Comparison of ENCODE assay signal across 14 mouse cellular contexts in the genomic region with DNA sequence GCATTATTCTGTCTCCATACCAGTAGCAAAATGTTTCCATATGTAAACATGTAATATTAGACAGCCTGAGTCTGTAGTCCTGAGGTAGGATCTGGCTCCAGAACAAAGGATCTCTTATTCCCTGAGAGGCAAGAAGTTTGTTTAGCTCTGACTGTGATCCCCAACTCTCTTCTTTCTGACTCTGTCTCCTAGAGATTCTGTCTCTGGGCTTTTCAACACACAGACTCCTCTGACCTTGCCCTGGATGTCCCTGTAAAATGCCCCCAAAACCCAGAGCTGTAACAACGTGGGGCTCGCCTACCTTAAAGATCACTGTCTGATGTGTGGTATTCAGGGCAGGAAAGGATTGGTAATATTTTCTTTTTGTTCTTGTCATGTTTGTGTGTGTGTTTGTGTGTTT. TPM values are rescaled to one million over a fixed set of nuclear protein-coding genes. Genes with fewer than 3 reads are reported as not detected.
DNase-seq lines count a peak whose midpoint lies in the region; ATAC-seq and TF ChIP-seq lines count a peak whose summit lies in the region.
"Had no signal": no experiment of that assay in that cellular context is flagged by ENCODE, and none has a peak within 500 bp of the region (broad histone marks: within the 10 kb centered on the region; RNA-seq: fewer than 3 reads in every experiment).

No protein-coding gene starts in this region.

- H3K9me3 ChIP-seq in lung, embryonic 16.5 days (ENCODE audit: control insufficient read depth, low read length) = no peaks in the 10 kb centered on the region
- no peaks in the 10 kb centered on the region for H3K9me3 ChIP-seq in embryonic facial prominence, embryonic 12.5 days
- H3K9me3 ChIP-seq in hindbrain, embryonic 16.5 days (ENCODE audit: control insufficient read depth, low read length) = no peaks in the 10 kb centered on the region
- no peaks in the 10 kb centered on the region for H3K9me3 ChIP-seq in stomach, embryonic 15.5 days
- H3K9me3 ChIP-seq in liver, postnatal 0 days (ENCODE audit: low read length) = no peaks in the 10 kb centered on the region
- H3K9me3 ChIP-seq: liver, embryonic 15.5 days had no signal

- no peak overlapping the region for H3K4me3 ChIP-seq in lung, embryonic 16.5 days (ENCODE audit: low read length)
- no peak overlapping the region for H3K4me3 ChIP-seq in embryonic facial prominence, embryonic 12.5 days
- no peak overlapping the region for H3K4me3 ChIP-seq in hindbrain, embryonic 16.5 days (ENCODE audit: low read length)
- no peak overlapping the region for H3K4me3 ChIP-seq in stomach, embryonic 15.5 days (replicated peaks)
- H3K4me3 ChIP-seq in liver, postnatal 0 days (ENCODE audit: low read depth, low read length) = no peak overlapping the region
- H3K4me3 ChIP-seq: left cerebral cortex, adult 2 months; liver, embryonic 15.5 days had no signal

- peaks cover 12% of the 10 kb centered on the region; the same call in 1 of the 2 replicates for H3K4me1 ChIP-seq in lung, embryonic 16.5 days (replicated peaks; ENCODE audit: control insufficient read depth, insufficient read depth, low read length)
- peaks cover 4% of the 10 kb centered on the region; the same call in 1 of the 2 replicates for H3K4me1 ChIP-seq in embryonic facial prominence, embryonic 12.5 days
- 0 out of 2 replicates have a peak, but pooled peaks cover 2% of the 10 kb centered on the region for H3K4me1 ChIP-seq in hindbrain, embryonic 16.5 days (ENCODE audit: control insufficient read depth, insufficient read depth, low read depth, low read length)
- H3K4me1 ChIP-seq in stomach, embryonic 15.5 days = 0 out of 2 replicates have a peak, but pooled peaks cover 4% of the 10 kb centered on the region
- H3K4me1 ChIP-seq in liver, postnatal 0 days (ENCODE audit: insufficient read depth) = peaks cover 13% of the 10 kb centered on the region

- ATAC-seq in lung, embryonic 16.5 days (ENCODE audit: low read depth) = 0 out of 2 replicates have a peak, but pooled peaks have one; percentile 24
- ATAC-seq in embryonic facial prominence, embryonic 12.5 days (ENCODE audit: insufficient number of reproducible peaks, insufficient read depth, low FRiP score, low TSS enrichment) = no peak
- no peak for ATAC-seq in hindbrain, embryonic 16.5 days
- ATAC-seq in stomach, embryonic 15.5 days (ENCODE audit: insufficient read depth, low FRiP score, low read depth) = no peak
- no peak for ATAC-seq in liver, postnatal 0 days

- 0 out of 2 replicates have a peak overlapping the region, but pooled peaks have one; percentile 1 for H3K9ac ChIP-seq in lung, embryonic 16.5 days (ENCODE audit: low read length)
- no peak overlapping the region for H3K9ac ChIP-seq in embryonic facial prominence, embryonic 12.5 days
- H3K9ac ChIP-seq in hindbrain, embryonic 16.5 days (ENCODE audit: low read depth, low read length) = no peak overlapping the region
- H3K9ac ChIP-seq in stomach, embryonic 15.5 days = no peak overlapping the region
- H3K9ac ChIP-seq in liver, postnatal 0 days (replicated peaks) = no peak overlapping the region
- H3K9ac ChIP-seq: liver, embryonic 15.5 days had no signal

- no peaks in the 10 kb centered on the region for H3K27me3 ChIP-seq in lung, embryonic 16.5 days (ENCODE audit: control insufficient read depth, insufficient read depth, low read depth, low read length)
- H3K27me3 ChIP-seq in embryonic facial prominence, embryonic 12.5 days = no peaks in the 10 kb centered on the region
- H3K27me3 ChIP-seq in hindbrain, embryonic 16.5 days (replicated peaks; ENCODE audit: control insufficient read depth, insufficient read depth, low read length) = no peaks in the 10 kb centered on the region; the same call in 1 of the 2 replicates
- H3K27me3 ChIP-seq in stomach, embryonic 15.5 days (replicated peaks) = no peaks in the 10 kb centered on the region
- H3K27me3 ChIP-seq in liver, postnatal 0 days (ENCODE audit: insufficient read depth, low read length) = no peaks in the 10 kb centered on the region
- H3K27me3 ChIP-seq: liver, embryonic 15.5 days had no signal

- no peaks in the 10 kb centered on the region for H3K36me3 ChIP-seq in lung, embryonic 16.5 days (ENCODE audit: control insufficient read depth, insufficient read depth, low read length)
- no peaks in the 10 kb centered on the region for H3K36me3 ChIP-seq in embryonic facial prominence, embryonic 12.5 days
- H3K36me3 ChIP-seq in hindbrain, embryonic 16.5 days (ENCODE audit: control insufficient read depth, insufficient read depth, low read length) = no peaks in the 10 kb centered on the region
- no peaks in the 10 kb centered on the region for H3K36me3 ChIP-seq in stomach, embryonic 15.5 days
- no peaks in the 10 kb centered on the region for H3K36me3 ChIP-seq in liver, postnatal 0 days (replicated peaks; ENCODE audit: insufficient read depth, low read length)
- H3K36me3 ChIP-seq: G1E; liver, embryonic 15.5 days had no signal

- H3K4me2 ChIP-seq in lung, embryonic 16.5 days (ENCODE audit: low read depth, low read length) = no peak overlapping the region
- H3K4me2 ChIP-seq in embryonic facial prominence, embryonic 12.5 days (replicated peaks) = no peak overlapping the region; the same call in 1 of the 2 replicates
- H3K4me2 ChIP-seq in hindbrain, embryonic 16.5 days (ENCODE audit: low read length) = peak overlapping the region; percentile 29
- H3K4me2 ChIP-seq in stomach, embryonic 15.5 days = no peak overlapping the region
- no peak overlapping the region for H3K4me2 ChIP-seq in liver, postnatal 0 days (ENCODE audit: low read depth, low read length)
- H3K4me2 ChIP-seq: liver, embryonic 15.5 days had no signal

- 45% methylated on average over 2 of the region's 2 CpGs for WGBS in lung, embryonic 16.5 days
- WGBS in embryonic facial prominence, embryonic 12.5 days = 10% methylated on average over 2 of the region's 2 CpGs
- WGBS in hindbrain, embryonic 16.5 days = 21% methylated on average over 2 of the region's 2 CpGs
- WGBS in stomach, embryonic 15.5 days = 70% methylated on average over 2 of the region's 2 CpGs
- 71% methylated on average over 2 of the region's 2 CpGs for WGBS in liver, postnatal 0 days (ENCODE audit: insufficient replicate concordance)

- peak overlapping the region; percentile 81; the same call in 1 of the 2 replicates for H3K27ac ChIP-seq in lung, embryonic 16.5 days (ENCODE audit: low read length)
- peak overlapping the region; percentile 78 for H3K27ac ChIP-seq in embryonic facial prominence, embryonic 12.5 days
- H3K27ac ChIP-seq in hindbrain, embryonic 16.5 days (ENCODE audit: low read depth, low read length) = no peak overlapping the region; the same call in 1 of the 2 replicates
- H3K27ac ChIP-seq in stomach, embryonic 15.5 days = peak overlapping the region; percentile 71; the same call in 1 of the 2 replicates
- no peak overlapping the region for H3K27ac ChIP-seq in liver, postnatal 0 days (ENCODE audit: low read depth)
- H3K27ac ChIP-seq: left cerebral cortex, adult 2 months; liver, embryonic 15.5 days had no signal

- DNase-seq in lung, postnatal 14 days = no peak
- no peak for DNase-seq in liver, postnatal 0 days
- DNase-seq in layer of hippocampus, postnatal 14 days (ENCODE audit: low spot score in 2 of 2) = no peak
- DNase-seq: adrenal gland, postnatal 10 days; cerebellum, adult 9-11 months; gastrocnemius, adult 2 months; thymus, postnatal 25 days had no signal

- TF ChIP-seq CTCF in liver, postnatal 0 days (IDR thresholded peaks at IDR 0.05; ENCODE audit: low read depth) = no peak

- TF ChIP-seq EP300 in liver, postnatal 0 days (IDR thresholded peaks at IDR 0.05; ENCODE audit: low read depth) = no peak

RNA-seq across cellular contexts. Expression of a gene that starts 53.4 kb away (rescaled TPM):
- polyA plus RNA-seq in lung, embryonic 16.5 days (2015; fragmentation: Nextera tagmentation; extraction: Ambion mirVana) = 0.67 and 0.68 TPM in 2 replicates
- polyA plus RNA-seq in embryonic facial prominence, embryonic 12.5 days (2016; fragmentation: Nextera tagmentation; extraction: Ambion mirVana) = 0.49 TPM in 1 of 2 replicates, not detected in the other
- 0.21 and 0.64 TPM in 2 replicates for polyA plus RNA-seq in hindbrain, embryonic 16.5 days (2015; fragmentation: Nextera tagmentation; extraction: Ambion mirVana)
- 0.32 TPM in 2 replicates for polyA plus RNA-seq in stomach, embryonic 15.5 days (2015; fragmentation: Nextera tagmentation; extraction: Ambion mirVana)
- polyA plus RNA-seq in liver, postnatal 0 days (2015; fragmentation: Nextera tagmentation; extraction: Ambion mirVana) = 0.27 and 0.59 TPM in 2 replicates
- not detected for total RNA-seq in layer of hippocampus, postnatal 14 days (2021)
- total RNA-seq: G1E; gastrocnemius, adult 2 months; left cerebral cortex, adult 2 months had no signal
- polyA plus RNA-seq: G1E had no signal

RNA-seq across cellular contexts. Expression of a gene that starts 58.2 kb away (rescaled TPM):
- polyA plus RNA-seq in lung, embryonic 16.5 days (2015; fragmentation: Nextera tagmentation; extraction: Ambion mirVana) = not detected in 2 replicates
- polyA plus RNA-seq in embryonic facial prominence, embryonic 12.5 days (2016; fragmentation: Nextera tagmentation; extraction: Ambion mirVana) = not detected in 2 replicates
- not detected in 2 replicates for polyA plus RNA-seq in hindbrain, embryonic 16.5 days (2015; fragmentation: Nextera tagmentation; extraction: Ambion mirVana)
- polyA plus RNA-seq in stomach, embryonic 15.5 days (2015; fragmentation: Nextera tagmentation; extraction: Ambion mirVana) = 0.08 and 0.33 TPM in 2 replicates
- not detected in 2 replicates for polyA plus RNA-seq in liver, postnatal 0 days (2015; fragmentation: Nextera tagmentation; extraction: Ambion mirVana)
- total RNA-seq in layer of hippocampus, postnatal 14 days (2021) = not detected
- polyA plus RNA-seq: G1E; liver, embryonic 15.5 days had no signal

Comparison
In these comparisons a context has a peak if more than half of its experiments do, and no peak if none do; other contexts are left out.
1. H3K27ac ChIP-seq: peak in lung, embryonic 16.5 days (single experiment), embryonic facial prominence, embryonic 12.5 days (single experiment) and stomach, embryonic 15.5 days (single experiment); none in hindbrain, embryonic 16.5 days (single experiment) and liver, postnatal 0 days (single experiment).